Mouse (Mus musculus): ENCODE data around the gene Lamb3.

- no peak for TF ChIP-seq POLR2A (IDR thresholded peaks at IDR 0.05; ENCODE audit: low read depth, low read length)
- TF ChIP-seq CTCF (conservative IDR thresholded peaks at IDR 0.05; ENCODE audit: insufficient read depth, insufficient read length, low read depth, low read length): no peak
Observed at GRCm38 (mm10) chr1:193225531-193225930, 18.0 kb downstream of the Lamb3 start.
